In genomic region chr16:21382152-21382911, GRCm38 (mm10) we compare ENCODE assay signal across 11 mouse cellular contexts. TPM values are rescaled to one million over a fixed set of nuclear protein-coding genes. Genes with fewer than 3 reads are reported as not detected.
DNase-seq lines count a peak whose midpoint lies in the region; ATAC-seq and TF ChIP-seq lines count a peak whose summit lies in the region.
"Had no signal": no experiment of that assay in that cellular context is flagged by ENCODE, and none has a peak within 500 bp of the region (broad histone marks: within the 10 kb centered on the region; RNA-seq: fewer than 3 reads in every experiment).

No protein-coding gene starts in this region.

- H3K4me3 ChIP-seq in spleen, adult 2 months (ENCODE audit: extremely low read depth, insufficient read depth, insufficient read length) = no peak overlapping the region
- H3K4me3 ChIP-seq in limb, embryonic 11.5 days (ENCODE audit: low read depth, low read length) = no peak overlapping the region
- H3K4me3 ChIP-seq: liver, embryonic 13.5 days had no signal

- H3K27me3 ChIP-seq in spleen, adult 2 months (ENCODE audit: control insufficient read depth, insufficient read depth, low read length) = no peaks in the 10 kb centered on the region
- no peaks in the 10 kb centered on the region for H3K27me3 ChIP-seq in limb, embryonic 11.5 days (ENCODE audit: control insufficient read depth, insufficient read depth, low read length)
- no peaks in the 10 kb centered on the region for H3K27me3 ChIP-seq in splenic B cell, adult 2 months (ENCODE audit: control insufficient read depth, insufficient read depth, low read length, poor library complexity, severe bottlenecking)
- H3K27me3 ChIP-seq: liver, embryonic 13.5 days had no signal

- H3K9ac ChIP-seq in limb, embryonic 11.5 days (ENCODE audit: low read length) = peak overlapping the region; percentile 22; the same call in 1 of the 2 replicates
- H3K9ac ChIP-seq: liver, embryonic 13.5 days had no signal

- H3K4me1 ChIP-seq in spleen, adult 2 months (ENCODE audit: control insufficient read depth, insufficient read depth, insufficient read length) = peaks cover 2% of the 10 kb centered on the region; the same call in 1 of the 2 replicates
- H3K4me1 ChIP-seq in limb, embryonic 11.5 days (ENCODE audit: control insufficient read depth, insufficient read depth, low read length) = peaks cover 19% of the 10 kb centered on the region

- no peak for TF ChIP-seq POLR2A in spleen, adult 2 months (IDR thresholded peaks at IDR 0.05; ENCODE audit: low read depth, low read length)

- DNase-seq in spleen, adult 2 months (ENCODE audit: low read depth in 1 of 2, low spot score in 2 of 2) = peak; percentile 8 to 40
- no peak for DNase-seq in spleen, adult 12 weeks (ENCODE audit: low spot score)
- DNase-seq in WW6 (ENCODE audit: low read depth, low spot score) = peak; percentile 43
- DNase-seq in limb, embryonic 11.5 days (ENCODE audit: low spot score) = no peak
- peak; percentile 75 for DNase-seq in splenic B cell, adult 2 months (ENCODE audit: low read depth, low spot score)
- DNase-seq in kidney, postnatal 10 days = no peak
- DNase-seq in cerebellum, adult 9-10 months = no peak
- DNase-seq: heart, postnatal 14 days; kidney, postnatal 14 days; liver, embryonic 13.5 days had no signal

- WGBS in spleen, adult 2 months = 56% methylated on average over 11 of the region's 11 CpGs
- 40% methylated on average over 11 of the region's 11 CpGs for WGBS in limb, embryonic 11.5 days

- no peak overlapping the region for H3K4me2 ChIP-seq in limb, embryonic 11.5 days (ENCODE audit: low read depth, severe bottlenecking)
- H3K4me2 ChIP-seq: liver, embryonic 13.5 days had no signal

- H3K9me3 ChIP-seq in limb, embryonic 11.5 days (ENCODE audit: control insufficient read depth, low read length) = no peaks in the 10 kb centered on the region
- H3K9me3 ChIP-seq: liver, embryonic 13.5 days had no signal

- H3K27ac ChIP-seq in spleen, adult 2 months (ENCODE audit: insufficient read depth, low read length) = no peak overlapping the region
- no peak overlapping the region for H3K27ac ChIP-seq in limb, embryonic 11.5 days (replicated peaks; ENCODE audit: low read depth, low read length)
- H3K27ac ChIP-seq: liver, embryonic 13.5 days had no signal

- no peak for TF ChIP-seq CTCF in spleen, adult 2 months (IDR thresholded peaks at IDR 0.05; ENCODE audit: extremely low read depth, insufficient read depth, insufficient read length, insufficient replicate concordance)

- ATAC-seq in limb, embryonic 11.5 days (ENCODE audit: insufficient number of reproducible peaks, low FRiP score, low TSS enrichment, low read depth) = no peak
- no peak for ATAC-seq in inflammation-experienced regulatory T-cells, adult 6 months

- H3K36me3 ChIP-seq in spleen, adult 2 months (ENCODE audit: control insufficient read depth, insufficient read depth, low read length) = no peaks in the 10 kb centered on the region
- H3K36me3 ChIP-seq in limb, embryonic 11.5 days (ENCODE audit: control insufficient read depth, insufficient read depth, low read length) = no peaks in the 10 kb centered on the region
- no peaks in the 10 kb centered on the region for H3K36me3 ChIP-seq in splenic B cell, adult 2 months (ENCODE audit: control insufficient read depth, insufficient read depth, low read length, poor library complexity, severe bottlenecking)
- H3K36me3 ChIP-seq: liver, embryonic 13.5 days had no signal

RNA-seq across cellular contexts. Expression of gene Vps8, which starts 40.6 kb away (rescaled TPM):
- polyA plus RNA-seq in spleen, adult 2 months (2012; rRNA removed) = 8.2 and 13.1 TPM in 2 replicates
- polyA plus RNA-seq in limb, embryonic 11.5 days (2014; fragmentation: Nextera tagmentation; extraction: Ambion mirVana) = 15.1 and 17.7 TPM in 2 replicates
- polyA plus RNA-seq in inflammation-experienced regulatory T-cells, adult 6 months (2017; shearing (Covaris generic)) = 10 to 100 TPM in 2 of 3 experiments, 1 to 10 TPM in 1; 9.4 to 15.8 (median 12.9) TPM

Comparison
In these comparisons a context has a peak if more than half of its experiments do, and no peak if none do; other contexts are left out.
1. DNase-seq: peak in spleen, adult 2 months (2 of 2), WW6 (single experiment) and splenic B cell, adult 2 months (single experiment); none in spleen, adult 12 weeks (single experiment), limb, embryonic 11.5 days (single experiment), kidney, postnatal 10 days (single experiment) and cerebellum, adult 9-10 months (single experiment).